ENCODE assay signal across 31 mouse cellular contexts in the genomic region with DNA sequence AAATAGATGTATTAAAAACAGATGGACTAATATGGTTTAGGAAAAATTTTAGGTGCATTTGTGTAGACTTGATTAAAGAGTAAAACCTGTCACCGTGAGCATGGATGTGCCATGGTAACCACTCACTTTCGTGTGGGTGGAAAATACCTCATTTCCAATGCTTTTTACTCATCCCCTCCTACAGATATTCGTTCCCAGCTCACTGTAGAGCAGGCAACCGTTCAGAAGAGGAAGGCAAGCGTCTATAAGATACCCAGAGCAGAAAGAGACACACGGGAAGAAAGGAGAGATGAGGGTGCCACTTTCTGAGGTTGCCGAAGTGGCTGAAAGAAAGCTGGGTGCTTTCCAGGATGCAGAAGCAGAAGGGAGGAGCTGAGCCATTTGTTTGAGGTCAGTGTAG. TPM values are rescaled to one million over a fixed set of nuclear protein-coding genes. Genes with fewer than 3 reads are reported as not detected.
DNase-seq lines count a peak whose midpoint lies in the region; ATAC-seq and TF ChIP-seq lines count a peak whose summit lies in the region.
"Had no signal": no experiment of that assay in that cellular context is flagged by ENCODE, and none has a peak within 500 bp of the region (broad histone marks: within the 10 kb centered on the region; RNA-seq: fewer than 3 reads in every experiment).

No protein-coding gene starts in this region.

- H3K27me3 ChIP-seq in limb, embryonic 12.5 days = no peaks in the 10 kb centered on the region
- H3K27me3 ChIP-seq in limb, embryonic 10.5 days (ENCODE audit: low read depth, poor library complexity, severe bottlenecking) = no peaks in the 10 kb centered on the region
- H3K27me3 ChIP-seq: heart, embryonic 13.5 days; midbrain, embryonic 15.5 days; neural tube, embryonic 15.5 days had no signal

- intact Hi-C loops in left cerebral cortex, postnatal 25 days (cut with DNase I) = no loop called here
- intact Hi-C loops in gastrocnemius, adult 2 months (cut with DNase I) = no loop called here

- no peak for TF ChIP-seq CTCF in gastrocnemius, adult 2 months (IDR thresholded peaks at IDR 0.05)

- no peaks in the 10 kb centered on the region for H3K36me3 ChIP-seq in limb, embryonic 12.5 days
- no peaks in the 10 kb centered on the region for H3K36me3 ChIP-seq in limb, embryonic 10.5 days
- H3K36me3 ChIP-seq: heart, embryonic 13.5 days; midbrain, embryonic 10.5 days; midbrain, embryonic 15.5 days; neural tube, embryonic 15.5 days had no signal

- H3K4me3 ChIP-seq in limb, embryonic 12.5 days (replicated peaks) = no peak overlapping the region
- no peak overlapping the region for H3K4me3 ChIP-seq in limb, embryonic 10.5 days
- no peak overlapping the region for H3K4me3 ChIP-seq in gastrocnemius, adult 2 months
- H3K4me3 ChIP-seq: heart, embryonic 13.5 days; midbrain, embryonic 10.5 days; midbrain, embryonic 15.5 days; neural tube, embryonic 15.5 days had no signal

- H3K4me2 ChIP-seq in limb, embryonic 12.5 days = no peak overlapping the region
- H3K4me2 ChIP-seq: heart, embryonic 13.5 days; hindbrain, embryonic 14.5 days; midbrain, embryonic 15.5 days; neural tube, embryonic 15.5 days had no signal

- H3K27ac ChIP-seq in limb, embryonic 12.5 days = peak overlapping the region; percentile 86
- no peak overlapping the region for H3K27ac ChIP-seq in limb, embryonic 10.5 days
- no peak overlapping the region for H3K27ac ChIP-seq in gastrocnemius, adult 2 months
- H3K27ac ChIP-seq: hindbrain, embryonic 14.5 days; liver, embryonic 14.5 days; midbrain, embryonic 15.5 days had no signal

- no peak for ATAC-seq in limb, embryonic 12.5 days (ENCODE audit: insufficient number of reproducible peaks, insufficient read depth, low FRiP score, low TSS enrichment, low read depth)
- ATAC-seq: activated CD4-positive, CD25-positive, alpha-beta regulatory T cell, adult 4 months; forebrain, embryonic 14.5 days; intestine, postnatal 0 days; midbrain, embryonic 15.5 days had no signal

- peak; percentile 24 for DNase-seq in layer of hippocampus, adult 11-12 months (ENCODE audit: low spot score)
- DNase-seq in layer of hippocampus, postnatal 25 days (ENCODE audit: extremely low spot score in 1 of 2, low spot score in 1 of 2) = no peak
- no peak for DNase-seq in limb, embryonic 10.5 days (ENCODE audit: low spot score)
- peak; percentile 3 to 25 for DNase-seq in left cerebral cortex, adult 8-10 months (ENCODE audit: low spot score in 2 of 2)
- peak; percentile 17 to 66 for DNase-seq in left cerebral cortex, postnatal 25 days (ENCODE audit: low spot score in 2 of 2)
- no peak for DNase-seq in lung, postnatal 14 days
- no peak for DNase-seq in gastrocnemius, adult 2 months
- DNase-seq: adrenal gland, adult 2 months; adrenal gland, postnatal 36 days; B cell, adult 2 months; cerebellum, adult 8-10 months; cerebellum, postnatal 25 days; gastrocnemius, postnatal 14 days; heart, postnatal 10 days; kidney, adult 9 months; kidney, postnatal 10 days; liver; lung, adult 2 months; retina, postnatal 1 day had no signal

- 88% methylated on average over 7 of the region's 7 CpGs for WGBS in limb, embryonic 12.5 days
- 88% methylated on average over 7 of the region's 7 CpGs for WGBS in limb, embryonic 10.5 days

- H3K9ac ChIP-seq in limb, embryonic 12.5 days (replicated peaks) = no peak overlapping the region
- H3K9ac ChIP-seq: heart, embryonic 13.5 days; hindbrain, embryonic 14.5 days; liver, embryonic 14.5 days; midbrain, embryonic 15.5 days; neural tube, embryonic 15.5 days had no signal

- H3K9me3 ChIP-seq in limb, embryonic 12.5 days = no peaks in the 10 kb centered on the region
- H3K9me3 ChIP-seq in limb, embryonic 10.5 days (replicated peaks) = no peaks in the 10 kb centered on the region
- H3K9me3 ChIP-seq: heart, embryonic 13.5 days; midbrain, embryonic 10.5 days; midbrain, embryonic 15.5 days; neural tube, embryonic 15.5 days had no signal

- peaks cover 14% of the 10 kb centered on the region for H3K4me1 ChIP-seq in limb, embryonic 12.5 days (replicated peaks)
- peaks cover 13% of the 10 kb centered on the region; the same call in 1 of the 2 replicates for H3K4me1 ChIP-seq in limb, embryonic 10.5 days
- H3K4me1 ChIP-seq: midbrain, embryonic 15.5 days had no signal

RNA-seq across cellular contexts. Expression of gene Plce1, which starts 25.2 kb away (rescaled TPM):
- 1 to 10 TPM; 8.0 to 9.7 TPM for total RNA-seq in layer of hippocampus, postnatal 25 days (2021)
- 6.7 and 7.1 TPM in 2 replicates for polyA plus RNA-seq in limb, embryonic 12.5 days (2016; fragmentation: Nextera tagmentation; extraction: Ambion mirVana)
- polyA plus RNA-seq in limb, embryonic 10.5 days (2016; fragmentation: Nextera tagmentation; extraction: Ambion mirVana) = 1.6 and 2.6 TPM in 2 replicates
- total RNA-seq in left cerebral cortex, adult 8-10 months (2022) = 10 to 100 TPM in 2 of 4 experiments, 1 to 10 TPM in 2; 6.1 to 12.6 (median 8.8) TPM
- total RNA-seq in left cerebral cortex, postnatal 25 days (2021) = 1 to 10 TPM; 6.2 to 9.1 TPM
- total RNA-seq in gastrocnemius, adult 2 months (2021) = 1 to 10 TPM; 5.1 to 8.5 TPM
- total RNA-seq: granulocyte monocyte progenitor cell, adult 5-6 weeks; hematopoietic stem cell, adult 5-6 weeks had no signal

Comparison
In these comparisons a context has a peak if more than half of its experiments do, and no peak if none do; other contexts are left out.
1. DNase-seq: peak in layer of hippocampus, adult 11-12 months (single experiment), left cerebral cortex, adult 8-10 months (2 of 2) and left cerebral cortex, postnatal 25 days (2 of 2); none in layer of hippocampus, postnatal 25 days (0 of 2), limb, embryonic 10.5 days (single experiment), lung, postnatal 14 days (single experiment) and gastrocnemius, adult 2 months (single experiment).